Mouse (Mus musculus): Measurements from ENCODE around the gene Fancc.

Gene Fancc

GRCm38 (mm10) chr13:63240835-63241234 is 256.2 kb downstream of the Fancc start:
- DNase-seq, result no peak

GRCm38 (mm10) chr13:63239877-63240671 is 257.0 kb downstream of the Fancc start:
- DNase-seq, result peak; percentile 86

GRCm38 (mm10) chr13:63239301-63239804 is 257.7 kb downstream of the Fancc start:
- no peak for DNase-seq

DNA sequence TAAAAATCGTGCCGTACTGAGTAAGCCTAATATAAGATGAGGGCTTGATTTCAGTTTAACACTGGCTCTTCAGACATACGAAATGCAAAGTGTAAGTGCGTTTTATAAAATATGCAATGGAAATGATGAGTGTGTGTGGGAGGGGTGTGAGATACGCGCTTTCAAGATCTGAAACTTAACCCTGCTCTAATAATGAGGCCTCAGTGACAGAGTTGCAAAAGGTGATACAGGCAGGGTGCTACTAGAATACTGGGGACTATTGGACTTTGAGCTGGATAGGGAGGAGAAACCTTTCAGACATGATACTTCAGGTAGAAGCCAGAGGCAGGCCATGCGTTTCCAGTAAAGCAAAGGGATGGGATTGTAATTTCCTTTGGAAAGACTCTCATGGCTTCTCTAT is 259.0 kb downstream of the Fancc start:
- no peak for DNase-seq

- DNase-seq, result no peak
These were observed 260.8 kb downstream of the Fancc start for GRCm38 (mm10) chr13:63236159-63236893.

GRCm38 (mm10) chr13:63235551-63235950 is 261.5 kb downstream of the Fancc start:
- DNase-seq, result no peak
